Comparison of ENCODE assay signal across 16 mouse cellular contexts in genomic region chr1:75681913-75682312, GRCm38 (mm10).
DNase-seq lines count a peak whose midpoint lies in the region; ATAC-seq and TF ChIP-seq lines count a peak whose summit lies in the region.
"Had no signal": no experiment of that assay in that cellular context is flagged by ENCODE, and none has a peak within 500 bp of the region (broad histone marks: within the 10 kb centered on the region; RNA-seq: fewer than 3 reads in every experiment).

No protein-coding gene starts in this region.

- 0 out of 2 replicates have a peak, but pooled peaks have one; percentile 5 for TF ChIP-seq CTCF in intestine, postnatal 0 days (IDR thresholded peaks at IDR 0.05; ENCODE audit: low read depth)
- TF ChIP-seq CTCF in lung, embryonic 14.5 days (IDR thresholded peaks at IDR 0.05; ENCODE audit: low read depth), result peak; percentile 37
- 0 out of 2 replicates have a peak, but pooled peaks have one; percentile 14 for TF ChIP-seq CTCF in G1E (IDR thresholded peaks at IDR 0.05; ENCODE audit: low read depth, low read length)
- TF ChIP-seq CTCF in small intestine, adult 2 months (IDR thresholded peaks at IDR 0.05; ENCODE audit: extremely low read depth, insufficient read length, insufficient replicate concordance, low read depth, low read length), result peak; percentile 24; the same call in 1 of the 2 replicates

- H3K9me3 ChIP-seq in intestine, postnatal 0 days (ENCODE audit: control insufficient read depth), result 0 out of 2 replicates have a peak, but pooled peaks cover 3% of the 10 kb centered on the region
- no peaks in the 10 kb centered on the region for H3K9me3 ChIP-seq in intestine, embryonic 15.5 days
- peaks cover 8% of the 10 kb centered on the region; the same call in 1 of the 2 replicates for H3K9me3 ChIP-seq in lung, embryonic 14.5 days (ENCODE audit: low read depth, low read length)
- H3K9me3 ChIP-seq in G1E (replicated peaks), result peaks cover 56% of the 10 kb centered on the region

- no peak for DNase-seq in lung, embryonic 14.5 days
- DNase-seq in lung, postnatal 25 days (ENCODE audit: low spot score), result no peak
- no peak for DNase-seq in G1E (ENCODE audit: low spot score)
- DNase-seq in right cerebral cortex, postnatal 14 days, result no peak
- DNase-seq: adrenal gland, postnatal 25 days; cerebellum, adult 8-10 months; kidney, postnatal 25 days; layer of hippocampus, adult 9-11 months; lung, postnatal 10 days had no signal

- no peak overlapping the region for H3K4me2 ChIP-seq in intestine, postnatal 0 days (replicated peaks; ENCODE audit: low read depth)
- H3K4me2 ChIP-seq in intestine, embryonic 15.5 days (replicated peaks), result no peak overlapping the region
- no peak overlapping the region for H3K4me2 ChIP-seq in lung, embryonic 14.5 days
- H3K4me2 ChIP-seq: hindbrain, embryonic 13.5 days had no signal

- no peak overlapping the region for H3K27ac ChIP-seq in intestine, postnatal 0 days (ENCODE audit: low read depth, low read length)
- H3K27ac ChIP-seq in intestine, embryonic 15.5 days, result no peak overlapping the region
- H3K27ac ChIP-seq in lung, embryonic 14.5 days (ENCODE audit: low read depth), result no peak overlapping the region
- H3K27ac ChIP-seq in small intestine, adult 2 months (ENCODE audit: insufficient read depth, low read depth, low read length), result no peak overlapping the region
- H3K27ac ChIP-seq: hindbrain, embryonic 13.5 days had no signal

- H3K36me3 ChIP-seq in intestine, postnatal 0 days (ENCODE audit: control insufficient read depth, insufficient read depth), result no peaks in the 10 kb centered on the region
- no peaks in the 10 kb centered on the region for H3K36me3 ChIP-seq in intestine, embryonic 15.5 days
- no peaks in the 10 kb centered on the region for H3K36me3 ChIP-seq in lung, embryonic 14.5 days (ENCODE audit: insufficient read depth)
- no peaks in the 10 kb centered on the region for H3K36me3 ChIP-seq in G1E (replicated peaks)
- H3K36me3 ChIP-seq in small intestine, adult 2 months (ENCODE audit: control insufficient read depth, insufficient read depth, low read length), result no peaks in the 10 kb centered on the region
- H3K36me3 ChIP-seq: hindbrain, embryonic 13.5 days had no signal

- WGBS in intestine, postnatal 0 days, result 97% methylated on average over 5 of the region's 5 CpGs
- 93% methylated on average over 5 of the region's 5 CpGs for WGBS in intestine, embryonic 15.5 days
- WGBS in lung, embryonic 14.5 days, result 89% methylated on average over 5 of the region's 5 CpGs
- WGBS in small intestine, adult 2 months, result 89% methylated on average over 5 of the region's 5 CpGs

- no peak for ATAC-seq in intestine, postnatal 0 days
- ATAC-seq in intestine, embryonic 15.5 days, result no peak
- no peak for ATAC-seq in lung, embryonic 14.5 days (ENCODE audit: insufficient read depth)
- no peak for ATAC-seq in G1E (ENCODE audit: extremely low read depth, insufficient number of reproducible peaks, low FRiP score, poor library complexity, severe bottlenecking)
- ATAC-seq: forebrain, embryonic 14.5 days; intestine, embryonic 16.5 days had no signal

- TF ChIP-seq POLR2A in small intestine, adult 2 months (IDR thresholded peaks at IDR 0.05; ENCODE audit: low read depth, low read length), result no peak

- H3K4me1 ChIP-seq in intestine, postnatal 0 days (replicated peaks; ENCODE audit: control insufficient read depth, insufficient read depth, low read length), result no peaks in the 10 kb centered on the region
- H3K4me1 ChIP-seq in intestine, embryonic 15.5 days (replicated peaks), result no peaks in the 10 kb centered on the region
- no peaks in the 10 kb centered on the region for H3K4me1 ChIP-seq in lung, embryonic 14.5 days (ENCODE audit: insufficient read depth)
- no peaks in the 10 kb centered on the region for H3K4me1 ChIP-seq in G1E (ENCODE audit: insufficient read depth, low read depth, low read length)
- H3K4me1 ChIP-seq in small intestine, adult 2 months (ENCODE audit: control insufficient read depth, insufficient read depth, insufficient read length, low read length), result no peaks in the 10 kb centered on the region

- no peak overlapping the region for H3K4me3 ChIP-seq in intestine, postnatal 0 days (ENCODE audit: low read depth, low read length)
- no peak overlapping the region for H3K4me3 ChIP-seq in intestine, embryonic 15.5 days (replicated peaks)
- H3K4me3 ChIP-seq in lung, embryonic 14.5 days (ENCODE audit: low read depth, low read length), result no peak overlapping the region
- no peak overlapping the region for H3K4me3 ChIP-seq in G1E (ENCODE audit: low read depth, low read length)
- no peak overlapping the region for H3K4me3 ChIP-seq in small intestine, adult 2 months (ENCODE audit: low read depth, low read length)
- H3K4me3 ChIP-seq: erythroblast, embryonic 14.5 days; hindbrain, embryonic 13.5 days had no signal

- H3K27me3 ChIP-seq in intestine, postnatal 0 days (replicated peaks; ENCODE audit: control insufficient read depth, insufficient read depth, low read length), result no peaks in the 10 kb centered on the region
- no peaks in the 10 kb centered on the region for H3K27me3 ChIP-seq in intestine, embryonic 15.5 days (replicated peaks)
- no peaks in the 10 kb centered on the region for H3K27me3 ChIP-seq in lung, embryonic 14.5 days (ENCODE audit: insufficient read depth, low read length)
- H3K27me3 ChIP-seq in G1E (ENCODE audit: insufficient read depth, low read length), result no peaks in the 10 kb centered on the region
- H3K27me3 ChIP-seq in small intestine, adult 2 months (ENCODE audit: control insufficient read depth, insufficient read depth, low read length), result no peaks in the 10 kb centered on the region

- no peak overlapping the region for H3K9ac ChIP-seq in intestine, postnatal 0 days (ENCODE audit: low read depth, low read length)
- H3K9ac ChIP-seq in intestine, embryonic 15.5 days, result no peak overlapping the region
- no peak overlapping the region for H3K9ac ChIP-seq in lung, embryonic 14.5 days
- H3K9ac ChIP-seq: hindbrain, embryonic 13.5 days had no signal
